ENCODE assay signal across 18 mouse cellular contexts in the genomic region with DNA sequence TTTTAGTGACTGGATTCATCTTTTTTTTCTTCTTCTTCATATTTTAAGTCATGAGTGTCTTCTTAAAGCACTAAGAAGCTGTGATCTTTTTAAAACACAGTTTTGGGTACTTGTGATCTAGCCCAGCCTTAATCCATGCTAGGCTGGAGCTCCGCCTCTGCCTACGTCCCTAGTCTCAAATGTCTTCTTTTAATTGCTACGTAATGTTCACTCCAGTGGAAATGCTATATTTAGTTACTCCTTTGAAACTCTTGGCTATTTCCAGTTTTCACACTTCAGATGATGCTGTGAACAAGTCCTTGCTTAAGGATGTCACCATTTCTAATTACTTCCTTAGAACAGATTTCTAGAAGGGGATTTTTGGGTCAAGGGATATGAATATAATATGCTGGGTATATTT. TPM values are rescaled to one million over a fixed set of nuclear protein-coding genes. Genes with fewer than 3 reads are reported as not detected.
"Had no signal": no experiment of that assay in that cellular context is flagged by ENCODE, and none has a peak within 500 bp of the region (broad histone marks: within the 10 kb centered on the region; RNA-seq: fewer than 3 reads in every experiment).

No protein-coding gene starts in this region.

- H3K27ac ChIP-seq: midbrain, embryonic 10.5 days; midbrain, embryonic 12.5 days; neural tube, embryonic 13.5 days; neural tube, embryonic 15.5 days; stomach, embryonic 15.5 days; stomach, postnatal 0 days had no signal

- ATAC-seq: midbrain, embryonic 16.5 days had no signal

- H3K9me3 ChIP-seq: midbrain, embryonic 10.5 days; midbrain, embryonic 12.5 days; neural tube, embryonic 13.5 days; neural tube, embryonic 15.5 days; stomach, embryonic 15.5 days had no signal

- H3K27me3 ChIP-seq: midbrain, embryonic 12.5 days; neural tube, embryonic 13.5 days; neural tube, embryonic 15.5 days; stomach, embryonic 15.5 days had no signal

- H3K36me3 ChIP-seq: stomach, embryonic 15.5 days had no signal

- H3K4me3 ChIP-seq: midbrain, embryonic 10.5 days; midbrain, embryonic 12.5 days; myocyte; neural tube, embryonic 13.5 days; neural tube, embryonic 15.5 days; stomach, embryonic 15.5 days had no signal

- H3K4me1 ChIP-seq: midbrain, embryonic 10.5 days; midbrain, embryonic 12.5 days; neural tube, embryonic 13.5 days; neural tube, embryonic 15.5 days; stomach, embryonic 15.5 days had no signal

- H3K4me2 ChIP-seq: lung, embryonic 14.5 days; midbrain, embryonic 12.5 days; neural tube, embryonic 13.5 days; neural tube, embryonic 15.5 days; stomach, embryonic 15.5 days had no signal

- H3K9ac ChIP-seq: lung, embryonic 14.5 days; midbrain, embryonic 12.5 days; neural tube, embryonic 13.5 days; neural tube, embryonic 15.5 days; stomach, embryonic 15.5 days had no signal

- DNase-seq: lung, adult 18-20 months; lung, embryonic 14.5 days; lung, postnatal 10 days; lung, postnatal 4 days; midbrain, embryonic 14.5 days; right cerebral cortex, postnatal 14 days; thymus, adult 2 months; thymus, postnatal 25 days; thymus, postnatal 4 days had no signal

RNA-seq across cellular contexts. Expression of gene Mapre3, which starts 24.4 kb away (rescaled TPM):
- total RNA-seq: megakaryocyte-erythroid progenitor cell, adult 5-6 weeks had no signal
